Mouse (Mus musculus): ENCODE measurements at regions not wholly inside any gene's neighbourhood (a gene's known extent, or its start where the extent isn't known, plus 50 kb on each side); places are given as distances from the start of the nearest gene placed in this dataset.

DNA sequence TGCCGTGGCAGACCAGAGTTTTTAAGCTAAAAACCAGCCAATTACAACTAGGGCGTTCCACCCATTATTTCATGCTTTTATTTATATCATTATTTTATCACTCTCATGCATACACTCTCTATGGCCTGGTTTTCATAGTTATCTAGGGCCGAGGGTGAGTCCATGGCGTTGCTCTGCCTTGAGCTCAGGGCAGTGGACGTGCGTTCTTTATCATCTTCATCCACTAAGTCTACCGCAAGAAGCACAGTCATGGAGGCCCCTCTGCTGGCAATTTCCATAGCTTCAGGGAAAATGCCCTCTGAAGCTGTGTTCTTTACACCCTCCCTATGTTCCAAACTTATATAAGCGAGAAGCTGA, 67.0 kb upstream of the Vrk1 start:
- Histone ChIP-seq H3K27ac (ENCODE audit: insufficient read depth, low read length) (no peak overlapping the region), H3K4me3 (replicated peaks; ENCODE audit: insufficient read depth, low read depth, low read length) (no peak overlapping the region), H3K4me1 (ENCODE audit: control insufficient read depth, insufficient read depth, low read length) (no peaks in the 10 kb centered on the region), H3K27me3 (ENCODE audit: control insufficient read depth, insufficient read depth, low read length) (peaks cover 2% of the 10 kb centered on the region; the same call in 1 of the 2 replicates)
- WGBS, result 88% methylated on average over 8 of the region's 8 CpGs
- TF ChIP-seq POLR2A (IDR thresholded peaks at IDR 0.05; ENCODE audit: borderline replicate concordance, insufficient read depth, low read length) (no peak), CTCF (IDR thresholded peaks at IDR 0.05; ENCODE audit: borderline replicate concordance, insufficient read depth, low read depth, low read length) (no peak)
- no peak for DNase-seq

DNA sequence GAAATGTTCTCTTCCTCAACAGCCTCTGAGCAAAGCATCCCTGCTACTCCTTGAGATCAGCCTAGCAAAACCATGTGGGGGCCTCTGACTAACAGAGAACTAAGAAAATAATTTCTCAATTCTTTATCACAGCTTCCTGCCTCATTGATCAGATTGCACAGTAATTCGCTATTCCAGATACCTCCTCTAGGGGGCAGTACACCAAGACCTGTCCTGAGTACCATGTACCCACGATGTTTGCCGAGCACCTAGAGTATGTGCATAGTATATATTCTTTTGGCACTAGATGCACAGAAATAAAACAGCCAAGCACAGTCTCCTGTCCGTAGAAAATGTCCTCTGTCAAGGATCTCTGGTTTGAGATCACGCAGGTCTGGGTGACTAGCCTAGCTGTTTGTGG, 62.7 kb upstream of the Vrk1 start:
- TF ChIP-seq CTCF (IDR thresholded peaks at IDR 0.05; ENCODE audit: borderline replicate concordance, insufficient read depth, low read depth, low read length), result no peak
- Histone ChIP-seq H3K4me3 (replicated peaks; ENCODE audit: insufficient read depth, low read depth, low read length) (no peak overlapping the region), H3K27ac (ENCODE audit: insufficient read depth, low read length) (no peak overlapping the region), H3K27me3 (ENCODE audit: control insufficient read depth, insufficient read depth, low read length) (peaks cover 2% of the 10 kb centered on the region; the same call in 1 of the 2 replicates), H3K4me1 (ENCODE audit: control insufficient read depth, insufficient read depth, low read length) (no peaks in the 10 kb centered on the region)
- DNase-seq, result no peak
- WGBS, result 59% methylated on average over 5 of the region's 5 CpGs

DNA sequence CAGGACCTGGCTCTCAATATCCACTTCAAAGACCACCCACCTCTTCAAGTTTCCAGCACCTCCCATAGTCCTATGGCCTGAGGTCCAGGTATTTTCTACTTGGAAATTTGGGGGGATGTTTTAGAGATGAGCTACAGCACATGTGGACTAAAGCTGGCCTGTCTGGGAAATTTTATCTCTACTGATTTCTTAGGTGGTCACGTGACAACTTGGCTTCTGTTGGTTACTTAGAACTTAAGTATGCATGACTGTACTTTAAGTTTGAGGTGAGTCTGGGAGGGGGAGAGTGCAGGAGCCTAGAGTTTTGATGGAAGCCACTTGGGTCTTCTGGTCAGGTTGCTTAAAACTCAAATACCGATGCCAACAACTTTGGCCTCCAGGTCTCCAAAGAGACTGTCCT, 61.7 kb upstream of the Vrk1 start:
- no peak overlapping the region for H3K27ac ChIP-seq (ENCODE audit: insufficient read depth, low read length)
- WGBS, result 82% methylated on average over 2 of the region's 2 CpGs
- TF ChIP-seq CTCF (IDR thresholded peaks at IDR 0.05; ENCODE audit: borderline replicate concordance, insufficient read depth, low read depth, low read length) (no peak), POLR2A (IDR thresholded peaks at IDR 0.05; ENCODE audit: borderline replicate concordance, insufficient read depth, low read length) (no peak)
- H3K4me1 ChIP-seq (ENCODE audit: control insufficient read depth, insufficient read depth, low read length), result no peaks in the 10 kb centered on the region
- H3K4me3 ChIP-seq (replicated peaks; ENCODE audit: insufficient read depth, low read depth, low read length), result no peak overlapping the region
- no peak for DNase-seq
- H3K27me3 ChIP-seq (ENCODE audit: control insufficient read depth, insufficient read depth, low read length), result peaks cover 2% of the 10 kb centered on the region; the same call in 1 of the 2 replicates

DNA sequence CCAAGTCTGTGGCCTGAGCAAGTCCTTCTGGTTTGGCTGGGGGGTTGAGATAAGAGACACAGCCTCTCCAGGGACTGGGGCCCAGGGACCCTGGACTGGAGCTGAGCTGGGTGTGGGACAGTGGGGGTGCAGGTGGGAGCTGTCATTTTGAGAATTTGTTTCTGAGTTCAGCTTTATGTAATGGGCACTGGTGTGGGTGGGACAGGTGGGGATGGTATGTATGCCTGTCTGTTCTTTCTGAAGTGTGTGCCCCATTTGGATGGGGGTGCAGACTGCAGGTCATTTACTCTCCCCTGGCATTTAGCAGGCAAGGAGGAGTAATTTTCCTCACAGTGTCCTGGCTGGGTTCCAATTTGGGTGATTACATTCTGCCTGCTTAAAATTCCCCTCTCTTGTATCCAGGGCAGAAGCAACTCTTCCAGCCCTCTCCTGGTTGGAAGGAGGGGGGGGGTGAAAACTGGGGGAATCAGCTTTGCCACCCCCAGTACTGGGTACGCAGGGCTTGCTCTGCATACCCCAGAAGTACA, 54.2 kb upstream of the Vrk1 start:
- Histone ChIP-seq H3K27ac (ENCODE audit: insufficient read depth, low read length) (no peak overlapping the region), H3K4me3 (replicated peaks; ENCODE audit: insufficient read depth, low read depth, low read length) (no peak overlapping the region), H3K4me1 (ENCODE audit: control insufficient read depth, insufficient read depth, low read length) (no peaks in the 10 kb centered on the region), H3K27me3 (ENCODE audit: control insufficient read depth, insufficient read depth, low read length) (no peaks in the 10 kb centered on the region; the same call in 1 of the 2 replicates)
- 14% methylated on average over 1 of the region's 1 CpGs for WGBS
- TF ChIP-seq CTCF (IDR thresholded peaks at IDR 0.05; ENCODE audit: borderline replicate concordance, insufficient read depth, low read depth, low read length) (no peak), POLR2A (IDR thresholded peaks at IDR 0.05; ENCODE audit: borderline replicate concordance, insufficient read depth, low read length) (no peak)
- peak in 1 of 2 experiments; percentile 16 for DNase-seq

GRCm38 (mm10) chr12:105959756-105960155, 50.3 kb upstream of the Vrk1 start:
- TF ChIP-seq POLR2A (IDR thresholded peaks at IDR 0.05; ENCODE audit: borderline replicate concordance, insufficient read depth, low read length) (no peak), CTCF (IDR thresholded peaks at IDR 0.05; ENCODE audit: borderline replicate concordance, insufficient read depth, low read depth, low read length) (no peak)
- Histone ChIP-seq H3K4me3 (replicated peaks; ENCODE audit: insufficient read depth, low read depth, low read length) (no peak overlapping the region), H3K27me3 (ENCODE audit: control insufficient read depth, insufficient read depth, low read length) (peaks cover 1% of the 10 kb centered on the region; the same call in 1 of the 2 replicates), H3K4me1 (ENCODE audit: control insufficient read depth, insufficient read depth, low read length) (no peaks in the 10 kb centered on the region), H3K27ac (ENCODE audit: insufficient read depth, low read length) (no peak overlapping the region)
- DNase-seq, result no peak
- WGBS, result 29% methylated on average over 7 of the region's 7 CpGs

All from cerebellum, adult 2 months (tissue).